Mouse (Mus musculus) thymus, postnatal 10 days (tissue): ENCODE data around the gene Irf3.
"Not testable (repeated sequence)": the region's sequence is repeated elsewhere in the genome, so short reads cannot be mapped to it uniquely, and the experiment has no call there.

Experiments used
- DNase-seq, 2 experiments: peaks; one replicate each; pipeline ENCODE4 v3.0.0; 2021; ENCODE audit warnings: low spot score in 2 of 2

The Irf3 gene

GRCm38 (mm10) chr7:45007846-45008245 lies 10.4 kb downstream of the Irf3 start:
- no peak for DNase-seq

- DNase-seq = no peak
Measured at GRCm38 (mm10) chr7:45008411-45008810, 11.0 kb downstream of the Irf3 start.

DNA sequence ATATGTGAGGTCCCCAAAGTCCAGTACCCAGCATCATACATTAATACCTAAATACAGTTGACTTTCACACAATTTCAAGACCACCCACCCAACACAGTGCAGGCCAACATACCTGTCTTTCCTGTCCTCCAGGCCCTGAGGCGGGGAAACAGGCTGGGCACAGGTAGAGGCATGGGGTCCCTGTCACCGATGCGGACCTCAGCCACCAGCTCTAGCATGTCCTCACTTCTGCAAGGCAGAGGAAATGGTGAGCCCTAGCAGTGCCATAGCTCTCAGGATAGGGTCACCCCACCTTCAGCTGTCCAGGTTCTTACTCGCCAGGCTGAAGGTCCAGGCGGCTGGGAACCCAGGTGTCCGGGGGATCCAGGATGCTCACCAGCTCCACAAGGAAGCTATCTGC lies 14.6 kb downstream of the Irf3 start:
- no peak for DNase-seq

- no peak for DNase-seq
Measured at GRCm38 (mm10) chr7:45012824-45013223, 15.4 kb downstream of the Irf3 start.

DNA sequence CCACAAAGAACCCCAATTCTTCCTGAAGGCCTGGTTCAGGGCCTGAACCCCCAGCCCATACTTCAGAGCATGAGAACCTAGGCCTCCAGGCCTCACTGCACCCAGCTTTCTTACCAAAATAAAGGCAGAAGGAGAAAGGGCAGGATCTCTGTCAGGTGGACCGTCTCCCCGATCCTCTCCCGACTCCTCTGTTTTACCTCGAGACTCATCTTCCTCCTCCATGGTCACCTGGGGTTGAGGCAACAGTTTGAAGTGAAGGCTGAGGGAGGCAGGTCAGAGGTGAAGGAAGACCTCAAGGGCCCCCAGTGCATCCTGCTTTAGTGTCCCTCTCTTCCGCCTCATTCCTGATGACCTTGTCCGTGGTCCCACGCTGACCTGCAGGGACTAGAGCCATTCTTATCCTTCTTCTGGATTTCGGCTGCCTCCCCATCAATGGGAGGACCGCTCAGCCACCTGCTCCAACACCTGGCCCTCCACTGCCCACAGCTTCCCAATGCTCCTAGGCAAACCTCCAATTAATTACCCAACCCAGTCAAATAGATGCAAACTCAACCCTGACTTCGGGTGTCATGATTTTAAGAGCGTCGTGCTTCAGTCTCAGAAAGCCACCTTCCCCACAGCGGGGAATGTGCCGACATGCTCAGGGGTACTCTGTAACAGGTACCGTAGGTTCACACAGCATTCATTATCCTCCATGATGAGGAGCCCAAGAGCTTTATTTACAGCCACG lies 16.1 kb downstream of the Irf3 start:
- no peak for DNase-seq

DNA sequence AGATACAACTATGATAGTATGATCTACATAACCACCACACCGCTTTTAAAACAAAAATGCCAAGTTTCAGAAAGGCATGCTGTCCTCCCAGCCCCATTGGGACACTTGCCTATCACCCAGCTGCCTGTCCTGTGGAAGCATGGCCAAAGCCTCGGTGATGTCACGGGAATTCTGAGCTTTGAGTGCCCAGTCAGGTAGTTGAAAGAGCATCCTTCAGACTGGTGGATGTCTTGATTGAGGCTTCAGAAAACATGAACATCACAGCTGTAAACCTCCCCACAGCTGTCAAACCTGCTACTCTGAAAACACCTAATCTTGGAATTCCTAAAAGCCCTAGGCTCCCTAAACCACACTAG lies 16.6 kb downstream of the Irf3 start:
- DNase-seq = no peak

DNA sequence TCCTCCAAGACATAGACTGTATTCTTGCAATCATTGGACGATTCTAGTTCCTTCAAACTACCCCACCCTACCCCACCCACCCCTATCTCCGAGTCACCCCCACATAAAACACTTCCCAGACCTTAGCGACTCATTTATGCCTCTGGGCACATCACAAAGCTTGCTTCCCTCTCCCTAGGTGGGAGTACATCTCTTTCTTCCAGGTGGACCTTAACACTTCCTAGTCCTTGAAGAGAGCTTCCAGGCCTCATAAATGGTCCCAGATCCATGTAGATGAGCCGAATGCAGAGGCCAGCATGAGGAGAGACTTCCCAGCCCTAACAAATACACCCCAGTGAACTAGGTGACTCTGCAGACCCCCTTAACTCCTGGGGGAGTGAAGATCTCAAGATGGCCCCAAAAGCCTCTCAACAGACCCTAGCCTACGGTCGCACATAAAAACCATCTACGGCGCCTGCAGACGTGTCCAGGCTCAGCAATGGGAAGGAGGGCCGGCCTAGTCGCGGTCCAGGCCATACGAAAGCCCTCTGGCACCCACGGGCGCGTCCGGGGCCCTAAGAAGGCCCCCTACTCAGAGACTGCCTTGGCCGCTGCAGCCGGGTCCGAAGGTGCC lies 18.0 kb downstream of the Irf3 start:
- no peak for DNase-seq

DNA sequence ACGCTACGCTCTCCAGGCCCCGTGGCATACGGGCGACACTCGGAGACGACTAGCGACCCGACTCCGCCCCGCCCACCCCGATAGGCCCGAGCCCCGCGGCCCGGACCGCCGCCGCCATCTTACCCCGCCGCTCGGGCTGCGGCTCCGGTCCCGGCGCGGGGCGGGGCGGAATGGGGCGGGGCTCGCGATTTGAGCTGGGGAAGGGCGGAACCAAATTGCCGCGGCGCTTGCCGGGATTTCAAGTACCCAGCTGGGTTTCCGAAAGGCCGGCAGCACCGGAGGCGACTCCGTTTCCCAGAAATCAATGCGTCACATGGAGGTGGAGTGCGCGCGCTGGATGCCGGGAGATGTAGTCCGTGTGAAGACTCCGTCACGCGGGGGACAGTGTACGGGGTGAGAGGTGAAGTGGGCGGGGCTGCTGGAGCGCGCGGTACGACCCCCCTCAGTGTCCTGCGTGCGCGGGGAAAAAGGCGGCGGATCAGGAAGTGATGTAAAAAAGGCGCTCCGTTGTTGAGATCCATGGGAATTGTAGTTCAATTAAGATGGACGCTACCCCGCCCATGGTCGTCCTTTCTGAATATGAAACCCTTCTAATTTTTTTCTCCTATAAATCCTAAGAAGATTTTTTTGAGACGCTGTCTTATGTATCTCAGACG lies 18.6 kb downstream of the Irf3 start, which contains the start of gene Scaf1:
Gene Scaf1 (minus strand): TSS at position 407 of the 656 bp plus-strand sequence.
- DNase-seq = peak; percentile 98 to 100

GRCm38 (mm10) chr7:45016761-45017160 lies 19.3 kb downstream of the Irf3 start:
- no peak for DNase-seq

DNA sequence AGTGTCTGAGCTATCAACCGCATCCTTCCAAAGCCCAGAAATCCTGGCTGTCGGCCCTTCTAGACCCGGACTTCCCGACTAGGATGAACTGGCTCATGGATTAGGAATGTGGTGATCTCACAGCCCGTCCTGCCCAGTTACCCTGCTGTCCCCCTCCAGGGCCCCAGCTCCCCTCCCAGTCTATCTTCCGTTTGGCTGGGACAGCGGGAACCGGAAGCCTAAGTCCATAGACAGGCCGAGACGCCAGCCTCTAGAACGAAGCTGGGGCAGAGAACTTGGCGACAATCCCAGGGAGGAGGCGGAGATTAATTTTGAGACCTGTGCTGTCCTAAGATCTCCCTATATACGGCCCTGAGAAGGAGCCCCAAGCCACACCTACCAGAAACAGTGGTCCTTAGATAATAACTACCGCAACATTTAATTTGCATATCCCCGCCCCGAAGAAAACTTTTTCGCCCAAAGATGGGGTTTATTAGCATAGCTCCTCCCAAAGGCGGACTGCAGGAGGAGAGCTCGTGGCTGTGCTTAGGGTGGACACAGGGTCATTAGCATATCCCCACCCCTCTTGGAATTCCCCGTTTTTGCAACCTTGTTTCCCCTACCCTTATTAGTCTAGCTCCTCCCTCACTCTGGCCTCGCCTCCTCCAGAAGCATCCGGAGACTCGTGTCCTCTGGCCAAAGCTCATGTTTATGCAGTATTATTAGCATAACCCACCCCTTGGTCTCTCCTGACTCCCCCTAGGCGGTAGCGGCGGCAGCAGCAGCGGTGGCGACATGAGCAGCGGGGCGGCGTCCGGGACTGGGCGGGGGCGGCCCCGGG lies 20.0 kb downstream of the Irf3 start, which contains the start of gene Rras:
Gene Rras (plus strand): TSS at position 720 of the 820 bp plus-strand sequence.
- DNase-seq = peak; percentile 60 to 68

DNA sequence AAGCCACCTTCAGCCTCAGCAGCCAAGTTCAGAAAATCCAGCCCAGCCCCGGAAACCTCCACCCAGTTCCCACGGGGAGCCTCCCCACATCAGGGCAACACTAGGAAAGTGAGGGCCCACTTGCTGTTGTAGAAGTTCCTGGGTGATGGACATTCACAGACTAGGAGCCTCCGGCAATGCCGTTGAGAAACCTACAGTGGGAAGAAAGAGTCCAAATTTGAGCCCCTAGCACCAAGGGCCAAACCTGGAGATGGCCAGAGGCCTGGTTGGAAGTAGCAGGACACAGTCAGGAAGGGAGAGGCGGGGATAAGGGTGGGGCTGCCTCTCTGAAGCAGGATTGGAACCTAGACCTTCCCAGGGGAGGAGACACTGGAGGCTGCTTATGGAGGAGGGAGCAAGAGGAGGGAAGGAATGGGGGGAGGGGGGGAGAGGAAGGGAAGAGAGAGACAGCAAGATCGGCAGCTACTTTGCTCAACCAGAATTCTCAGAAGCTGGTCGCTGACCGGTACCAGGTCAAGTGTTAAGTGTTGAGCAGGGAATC lies 21.7 kb downstream of the Irf3 start:
- no peak for DNase-seq

DNA sequence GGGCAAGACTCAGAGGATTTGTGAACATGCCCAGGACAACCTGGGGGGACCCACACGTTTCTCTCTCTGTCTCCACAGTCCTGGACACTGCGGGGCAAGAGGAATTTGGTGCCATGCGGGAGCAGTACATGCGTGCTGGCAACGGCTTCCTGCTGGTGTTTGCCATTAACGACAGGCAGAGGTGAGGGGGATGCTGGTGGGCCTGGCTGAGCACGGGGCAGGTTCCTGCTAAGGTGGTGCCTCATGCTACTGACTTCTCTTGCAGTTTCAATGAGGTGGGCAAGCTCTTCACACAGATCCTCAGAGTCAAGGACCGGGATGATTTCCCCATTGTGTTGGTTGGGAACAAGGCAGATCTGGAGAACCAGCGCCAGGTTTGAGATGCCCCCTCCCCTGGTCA lies 22.8 kb downstream of the Irf3 start:
- no peak for DNase-seq

DNA sequence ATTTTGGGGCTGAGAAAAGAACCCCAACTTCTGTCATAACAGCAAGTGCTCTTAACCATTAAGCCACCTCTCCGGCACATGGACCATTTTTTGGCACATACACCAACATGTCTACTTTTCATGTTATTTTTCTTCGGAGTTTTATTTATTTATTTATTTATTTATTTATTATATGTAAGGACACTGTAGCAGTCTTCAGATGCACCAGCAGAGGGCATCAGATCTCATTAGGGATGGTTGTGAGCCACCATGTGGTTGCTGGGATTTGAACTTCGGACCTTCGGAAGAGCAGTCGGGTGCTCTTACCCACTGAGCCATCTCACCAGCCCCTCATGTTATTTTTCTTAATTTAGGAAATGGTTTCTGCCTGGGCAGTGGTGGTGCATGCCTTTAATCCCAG lies 26.3 kb downstream of the Irf3 start:
- not testable (repeated sequence) for DNase-seq

DNA sequence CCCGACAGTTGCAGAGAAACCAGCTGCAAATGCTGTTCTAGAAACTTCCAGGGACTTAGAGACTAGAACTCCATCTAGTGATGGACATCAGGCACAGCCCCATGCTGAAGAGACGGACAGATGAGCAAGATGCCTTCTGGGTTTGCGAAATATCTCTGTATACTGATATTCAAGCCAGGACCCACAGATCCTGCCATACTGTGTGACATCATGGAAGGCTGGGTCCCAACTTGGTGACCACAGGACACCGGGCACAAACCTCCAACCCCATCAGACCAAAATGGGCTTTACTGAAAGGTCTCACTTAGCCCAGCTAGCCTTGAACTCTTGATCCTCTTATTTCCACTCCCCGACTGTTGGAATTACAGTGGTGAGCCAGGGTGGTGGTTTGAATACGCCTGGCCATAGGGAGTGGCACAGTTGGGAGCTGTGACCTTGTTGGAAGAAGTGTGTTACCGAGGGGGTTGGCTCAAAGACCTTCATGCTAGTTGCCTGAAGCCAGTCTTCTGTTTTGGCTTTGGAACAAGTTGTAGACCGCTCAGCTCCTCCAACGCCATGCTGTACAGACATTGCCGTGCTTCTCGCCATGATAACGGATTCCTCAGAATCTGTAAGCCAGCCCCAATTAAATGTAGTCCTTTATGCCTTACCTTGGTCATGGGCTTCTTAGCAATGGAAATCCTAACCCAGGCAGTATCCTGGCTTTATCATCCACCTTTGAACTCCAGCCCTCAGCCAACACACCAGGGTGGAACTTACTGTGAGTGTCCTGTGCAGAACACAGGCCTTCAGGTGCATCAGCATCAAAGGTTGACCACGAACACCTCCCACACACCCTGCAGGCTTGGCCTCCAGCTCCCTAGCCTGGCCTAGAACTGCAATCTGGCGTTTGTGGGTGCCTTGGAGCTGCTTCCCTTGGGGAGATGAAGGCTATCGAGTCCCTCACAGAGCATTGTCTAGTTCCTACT lies 27.1 kb downstream of the Irf3 start:
- no peak for DNase-seq

DNA sequence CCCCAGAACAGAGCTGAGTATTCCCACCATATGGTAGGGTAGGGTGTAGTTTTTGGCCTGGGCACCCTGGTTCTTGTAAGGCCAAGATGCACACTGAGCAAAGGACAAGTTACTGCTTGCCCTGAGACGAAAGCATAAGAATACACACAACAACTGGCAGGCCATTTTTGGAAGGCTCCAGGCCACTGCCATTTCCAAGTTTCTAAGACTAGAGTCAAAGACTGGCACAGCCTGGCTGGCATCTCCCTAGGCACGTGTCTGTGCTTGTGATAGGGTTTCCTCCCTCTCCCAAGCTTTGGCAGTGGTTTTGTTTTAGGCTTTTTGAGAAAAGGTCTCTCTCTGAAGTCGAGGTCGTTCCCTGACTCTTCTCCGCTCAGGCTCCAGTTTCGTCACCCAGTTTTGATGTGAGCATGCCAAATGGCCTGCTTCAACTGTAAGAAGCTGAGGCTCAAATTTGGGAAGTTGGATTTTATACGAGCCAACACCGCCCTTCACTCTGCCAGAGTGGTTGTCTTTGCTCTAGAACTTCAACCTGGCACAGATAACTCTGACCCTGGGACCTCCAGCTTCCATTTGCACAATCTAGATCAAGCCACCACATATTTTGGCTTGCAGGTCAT lies 28.3 kb downstream of the Irf3 start:
- DNase-seq = no peak

GRCm38 (mm10) chr7:45026256-45026655 lies 28.8 kb downstream of the Irf3 start:
- no peak for DNase-seq

DNA sequence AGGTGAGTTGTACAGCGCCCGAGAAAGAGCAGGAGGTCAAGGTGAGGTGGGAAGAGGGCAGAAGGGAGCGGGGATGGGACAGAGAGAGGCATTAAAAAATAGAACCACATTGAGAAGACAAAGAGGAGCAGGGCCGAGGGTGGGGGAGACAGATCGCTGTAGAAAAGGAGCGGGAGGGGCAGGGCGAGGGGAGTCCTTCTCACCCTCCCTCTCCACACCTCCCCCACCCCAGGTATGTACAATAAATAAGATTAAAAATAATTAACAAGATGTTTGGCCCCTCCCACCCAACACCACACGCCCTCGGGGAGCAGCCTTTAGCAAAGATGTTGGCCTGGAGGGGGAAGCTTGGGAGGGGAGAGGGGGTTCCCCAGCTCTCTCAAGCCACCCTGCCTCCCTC lies 30.3 kb downstream of the Irf3 start:
- DNase-seq = no peak

DNA sequence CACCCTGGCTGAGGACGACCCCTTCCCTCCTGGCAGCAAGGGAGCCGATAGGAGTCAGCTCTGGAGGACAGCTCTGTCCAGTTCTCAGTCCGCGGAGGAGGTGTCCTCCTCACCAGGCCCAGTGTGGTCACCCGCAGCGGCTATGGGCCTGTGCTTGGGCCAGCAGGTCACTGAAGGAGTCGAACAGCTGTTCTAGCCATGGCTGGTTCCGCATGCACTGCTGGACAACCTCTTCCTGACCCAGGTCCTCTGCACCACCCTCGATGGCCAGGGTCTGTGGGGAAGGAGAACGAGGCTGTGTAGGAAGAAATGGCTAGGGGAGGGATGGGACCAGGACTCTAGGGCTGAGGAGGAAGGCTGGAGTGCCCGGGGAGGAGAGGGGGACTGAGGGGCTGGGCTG lies 30.9 kb downstream of the Irf3 start:
- DNase-seq = no peak

GRCm38 (mm10) chr7:45029995-45030394 lies 32.5 kb downstream of the Irf3 start:
- DNase-seq = no peak

DNA sequence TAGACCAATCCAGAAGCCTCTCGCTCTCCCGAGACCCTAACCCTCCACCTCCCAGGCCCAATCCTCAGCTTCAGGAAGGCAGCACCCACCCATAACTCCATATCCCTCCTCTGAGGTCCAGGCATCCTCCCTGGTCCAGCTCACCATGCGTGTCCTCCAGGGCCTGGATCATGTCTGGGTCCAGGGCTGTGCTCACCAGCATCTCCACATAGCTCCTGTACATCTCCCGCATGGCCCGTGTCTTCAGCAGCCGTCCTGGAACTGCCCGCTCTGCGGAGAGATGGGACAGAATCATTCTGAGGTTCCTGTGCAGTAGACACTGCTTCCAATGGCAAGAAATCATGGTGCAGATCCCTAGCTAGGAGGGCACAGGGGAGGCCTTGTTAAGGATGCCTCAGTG lies 33.4 kb downstream of the Irf3 start:
- no peak for DNase-seq
